Mouse (Mus musculus): ENCODE data around the gene Gm3336. TPM values are rescaled to one million over a fixed set of nuclear protein-coding genes. Genes with fewer than 3 reads are reported as not detected.

Gene Gm3336
- polyA plus RNA-seq, 2 experiments = 0.04 to 0.11 TPM

- TF ChIP-seq EP300 (IDR thresholded peaks at IDR 0.05; ENCODE audit: low read depth) = no peak
- TF ChIP-seq CTCF (IDR thresholded peaks at IDR 0.05; ENCODE audit: low read depth) = no peak
Observed at GRCm38 (mm10) chr8:70758308-70758615, 39.9 kb downstream of the Gm3336 start.

GRCm38 (mm10) chr8:70758616-70759561 is 40.5 kb downstream of the Gm3336 start:
- Histone ChIP-seq H3K9ac (replicated peaks) (no peak overlapping the region), H3K27ac (peak overlapping the region; percentile 87; the same call in 1 of the 2 replicates)
- no peak for DNase-seq (ENCODE audit: low read depth in 3 of 3, low spot score in 3 of 3)

More at GRCm38 (mm10) chr8:70758308-70758615, 39.9 kb downstream of the Gm3336 start:
- 78% methylated on average over 7 of the region's 7 CpGs for WGBS (ENCODE audit: insufficient replicate concordance)
- Histone ChIP-seq H3K27me3 (ENCODE audit: control insufficient read depth, insufficient read depth, low read length) (no peaks in the 10 kb centered on the region), H3K4me1 (replicated peaks; ENCODE audit: control insufficient read depth in 2 of 2, insufficient read depth in 2 of 2, low read length in 1 of 2) (peaks cover 29 to 43% of the 10 kb centered on the region in 2 experiments), H3K9me3 (ENCODE audit: control insufficient read depth, low read length) (no peaks in the 10 kb centered on the region), H3K27ac (no peak overlapping the region), H3K36me3 (replicated peaks; ENCODE audit: control insufficient read depth, insufficient read depth, low read depth) (no peaks in the 10 kb centered on the region; the same call in 1 of the 2 replicates), H3K4me2 (ENCODE audit: low read depth) (no peak overlapping the region), H3K9ac (replicated peaks) (no peak overlapping the region), H3K4me3 (ENCODE audit: insufficient read depth in 1 of 2, low read depth in 2 of 2, low read length in 2 of 2) (no peak overlapping the region)
- DNase-seq (ENCODE audit: low read depth in 3 of 3, low spot score in 3 of 3) = no peak
- ATAC-seq (ENCODE audit: insufficient read depth) = no peak

GRCm38 (mm10) chr8:70760350-70760749 is 42.0 kb downstream of the Gm3336 start:
- peak overlapping the region; percentile 62 to 76 for H3K4me3 ChIP-seq (ENCODE audit: insufficient read depth in 1 of 2, low read depth in 2 of 2, low read length in 2 of 2)
- peak overlapping the region; percentile 87 for H3K27ac ChIP-seq
- DNase-seq (ENCODE audit: low read depth in 3 of 3, low spot score in 3 of 3) (no peak), ATAC-seq (ENCODE audit: insufficient read depth) (peak; percentile 4; the same call in 1 of the 2 replicates)
- peaks cover 48 to 49% of the 10 kb centered on the region in 2 experiments for H3K4me1 ChIP-seq (replicated peaks; ENCODE audit: control insufficient read depth in 2 of 2, insufficient read depth in 2 of 2, low read length in 1 of 2)
- TF ChIP-seq CTCF (IDR thresholded peaks at IDR 0.05; ENCODE audit: low read depth) = no peak
- TF ChIP-seq EP300 (IDR thresholded peaks at IDR 0.05; ENCODE audit: low read depth) = no peak
- H3K36me3 ChIP-seq (replicated peaks; ENCODE audit: control insufficient read depth, insufficient read depth, low read depth) = no peaks in the 10 kb centered on the region; the same call in 1 of the 2 replicates
- H3K9me3 ChIP-seq (ENCODE audit: control insufficient read depth, low read length) = no peaks in the 10 kb centered on the region
- peak overlapping the region; percentile 96 for H3K4me2 ChIP-seq (ENCODE audit: low read depth)
- H3K27me3 ChIP-seq (ENCODE audit: control insufficient read depth, insufficient read depth, low read length) = no peaks in the 10 kb centered on the region
- peak overlapping the region; percentile 75 for H3K9ac ChIP-seq (replicated peaks)
- under 1% methylated on average over 22 of the region's 22 CpGs for WGBS (ENCODE audit: insufficient replicate concordance)

More at GRCm38 (mm10) chr8:70758616-70759561, 40.5 kb downstream of the Gm3336 start:
- 65% methylated on average over 19 of the region's 19 CpGs for WGBS (ENCODE audit: insufficient replicate concordance)
- no peaks in the 10 kb centered on the region; the same call in 1 of the 2 replicates for H3K36me3 ChIP-seq (replicated peaks; ENCODE audit: control insufficient read depth, insufficient read depth, low read depth)
- H3K4me3 ChIP-seq (ENCODE audit: insufficient read depth in 1 of 2, low read depth in 2 of 2, low read length in 2 of 2) = peak overlapping the region in 1 of 2 experiments; percentile 76; a peak in 1 of 4 replicates
- no peak for ATAC-seq (ENCODE audit: insufficient read depth)
- TF ChIP-seq CTCF (IDR thresholded peaks at IDR 0.05; ENCODE audit: low read depth) (no peak), EP300 (IDR thresholded peaks at IDR 0.05; ENCODE audit: low read depth) (no peak)
- H3K9me3 ChIP-seq (ENCODE audit: control insufficient read depth, low read length) = no peaks in the 10 kb centered on the region
- H3K4me1 ChIP-seq (replicated peaks; ENCODE audit: control insufficient read depth in 2 of 2, insufficient read depth in 2 of 2, low read length in 1 of 2) = peaks cover 35 to 44% of the 10 kb centered on the region in 2 experiments
- no peaks in the 10 kb centered on the region for H3K27me3 ChIP-seq (ENCODE audit: control insufficient read depth, insufficient read depth, low read length)
- peak overlapping the region; percentile 96 for H3K4me2 ChIP-seq (ENCODE audit: low read depth)

GRCm38 (mm10) chr8:70760775-70761406 is 42.5 kb downstream of the Gm3336 start, which contains the start of gene Mpv17l2:
Gene Mpv17l2 (minus strand): TSS chr8:70760946.
- Histone ChIP-seq H3K4me3 (ENCODE audit: insufficient read depth in 1 of 2, low read depth in 2 of 2, low read length in 2 of 2) (peak within 1 kb of the TSS; percentile 62 to 76), H3K9me3 (ENCODE audit: control insufficient read depth, low read length) (no peaks in the 10 kb centered on the region), H3K4me2 (ENCODE audit: low read depth) (peak within 1 kb of the TSS; percentile 96), H3K4me1 (replicated peaks; ENCODE audit: control insufficient read depth in 2 of 2, insufficient read depth in 2 of 2, low read length in 1 of 2) (peaks cover 52 to 55% of the 10 kb centered on the region in 2 experiments), H3K9ac (replicated peaks) (peak within 1 kb of the TSS; percentile 75), H3K27me3 (ENCODE audit: control insufficient read depth, insufficient read depth, low read length) (no peaks in the 10 kb centered on the region), H3K27ac (peak within 1 kb of the TSS; percentile 87), H3K36me3 (replicated peaks; ENCODE audit: control insufficient read depth, insufficient read depth, low read depth) (no peaks in the 10 kb centered on the region; the same call in 1 of the 2 replicates)
- WGBS (ENCODE audit: insufficient replicate concordance) = under 1% methylated on average over 55 of the region's 55 CpGs
- ATAC-seq (ENCODE audit: insufficient read depth) = peak; percentile 90
- DNase-seq (ENCODE audit: low read depth in 3 of 3, low spot score in 3 of 3) = peak; percentile 99
- TF ChIP-seq CTCF (IDR thresholded peaks at IDR 0.05; ENCODE audit: low read depth) (no peak), EP300 (IDR thresholded peaks at IDR 0.05; ENCODE audit: low read depth) (no peak)
